Mouse (Mus musculus) brain, embryonic 14.5 days (tissue): ENCODE measurements around the gene 1700025G04Rik.

Experiments
- CTCF ChIP-seq: fragments of 200-500 bp; IDR thresholded peaks from 2 replicates; pipeline ENCODE4 v1.5.1; 2012; ENCODE audit warnings: inconsistent platforms, mild to moderate bottlenecking, moderate library complexity, borderline replicate concordance; ENCODE audit not compliant: insufficient read depth, insufficient read length; ENCODE audit errors: extremely low read depth
- POLR2A ChIP-seq: fragments of 200-500 bp; IDR thresholded peaks from 2 replicates; pipeline ENCODE4 v1.6.1; 2012; ENCODE audit warnings: mild to moderate bottlenecking, inconsistent platforms, borderline replicate concordance; ENCODE audit not compliant: poor library complexity, insufficient read depth, insufficient read length, severe bottlenecking; ENCODE audit errors: extremely low read depth

GRCm38 (mm10) chr1:151997591-151997990 lies 92.3 kb downstream of the 1700025G04Rik start:
- no peak for TF ChIP-seq CTCF
- no peak for TF ChIP-seq POLR2A
